Mouse (Mus musculus) Muller cell, postnatal 12 days (primary cell): ENCODE data around the gene Plcg1.

ENCODE experiments used
- DNase-seq: peaks from one replicate; pipeline ENCODE4 v3.0.0-alpha.2; 2015; ENCODE audit errors: inconsistent ontology term

Gene Plcg1

DNA sequence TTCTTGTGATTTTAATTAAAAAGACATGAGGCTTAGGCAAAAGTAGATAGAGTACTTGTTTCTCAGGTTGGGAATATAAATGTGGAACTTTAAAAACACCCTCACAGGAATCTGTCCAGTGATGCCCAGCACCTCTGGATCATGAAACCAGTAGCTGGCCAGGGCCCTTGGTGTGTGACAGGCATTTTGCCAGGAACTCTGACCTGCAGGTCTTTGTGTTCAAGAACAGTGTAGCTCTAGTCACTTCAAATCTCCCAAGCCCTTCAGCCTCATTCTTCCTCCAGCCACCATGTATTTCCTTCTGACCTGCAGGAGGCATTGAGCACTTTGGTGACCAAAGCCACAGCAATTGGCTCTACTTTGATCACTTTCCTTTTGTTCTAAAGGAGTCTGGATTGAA, 39.3 kb downstream of the Plcg1 start:
- DNase-seq, result no peak

- DNase-seq, result no peak
These were observed 39.8 kb downstream of the Plcg1 start for GRCm38 (mm10) chr2:160770871-160771270.

- no peak for DNase-seq
These were observed 40.5 kb downstream of the Plcg1 start for GRCm38 (mm10) chr2:160771325-160772276.

DNA sequence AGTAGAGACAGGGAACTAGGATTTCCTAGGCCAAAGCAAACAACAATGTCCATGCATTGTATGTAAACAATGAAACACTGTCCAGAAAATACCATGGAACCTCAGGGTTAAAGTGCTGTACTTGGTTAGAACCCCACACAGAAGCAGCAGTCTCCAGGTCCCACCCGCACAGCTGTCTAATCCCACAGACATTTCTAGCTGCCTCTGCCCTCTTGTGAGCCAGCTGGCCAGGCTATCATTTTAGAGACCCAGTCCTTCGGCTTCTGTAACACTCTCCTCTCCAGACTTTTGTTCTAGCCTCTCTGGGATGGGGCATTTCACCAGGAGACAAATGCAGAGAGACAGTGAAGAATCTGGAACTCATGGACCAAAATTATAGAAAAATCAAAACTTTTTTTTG, 46.9 kb downstream of the Plcg1 start:
- DNase-seq, result no peak

GRCm38 (mm10) chr2:160780154-160780833, 49.2 kb downstream of the Plcg1 start:
- no peak for DNase-seq

- no peak for DNase-seq
These were observed 49.7 kb downstream of the Plcg1 start for GRCm38 (mm10) chr2:160780834-160781219.

GRCm38 (mm10) chr2:160786333-160786732, 55.2 kb downstream of the Plcg1 start:
- no peak for DNase-seq

DNA sequence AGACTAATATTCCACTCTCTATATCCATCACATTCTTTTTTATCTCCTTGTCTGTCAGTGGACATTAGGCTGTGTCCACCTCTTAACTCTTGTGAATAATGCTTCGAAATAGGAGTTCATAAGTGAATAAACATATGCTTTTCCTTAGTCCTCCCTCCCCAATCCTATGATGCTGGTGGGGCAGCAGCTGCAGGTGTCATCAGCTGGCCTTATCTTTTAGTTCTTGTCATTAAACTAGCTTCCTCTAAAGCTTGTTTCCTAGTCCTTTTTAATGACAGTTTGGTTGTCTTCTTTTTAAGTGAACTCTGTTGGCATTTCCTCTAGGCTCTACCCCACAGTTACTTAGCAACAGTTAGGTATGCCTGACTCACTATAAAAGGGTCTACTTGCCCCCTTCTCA, 57.9 kb downstream of the Plcg1 start:
- no peak for DNase-seq

GRCm38 (mm10) chr2:160789741-160790140, 58.6 kb downstream of the Plcg1 start:
- DNase-seq, result no peak

DNA sequence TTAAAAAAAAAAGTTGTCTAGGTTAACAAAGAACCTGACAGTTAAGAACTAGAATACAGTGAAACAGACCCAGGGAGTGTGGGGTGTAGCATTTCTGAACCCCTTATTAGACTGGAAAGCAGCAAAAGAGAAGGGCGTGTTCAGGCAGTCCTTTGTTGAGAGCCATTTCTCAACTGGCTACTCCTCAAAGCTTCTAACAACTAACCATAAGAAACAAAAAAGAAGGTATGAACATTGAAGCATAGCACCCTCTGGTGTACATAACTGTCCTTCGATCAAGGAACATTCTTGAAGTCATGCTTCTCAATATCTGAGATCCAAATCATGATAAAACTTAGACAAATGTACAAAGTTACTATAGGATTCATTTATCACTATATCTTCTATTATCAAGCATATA, 62.0 kb downstream of the Plcg1 start:
- DNase-seq, result no peak

DNA sequence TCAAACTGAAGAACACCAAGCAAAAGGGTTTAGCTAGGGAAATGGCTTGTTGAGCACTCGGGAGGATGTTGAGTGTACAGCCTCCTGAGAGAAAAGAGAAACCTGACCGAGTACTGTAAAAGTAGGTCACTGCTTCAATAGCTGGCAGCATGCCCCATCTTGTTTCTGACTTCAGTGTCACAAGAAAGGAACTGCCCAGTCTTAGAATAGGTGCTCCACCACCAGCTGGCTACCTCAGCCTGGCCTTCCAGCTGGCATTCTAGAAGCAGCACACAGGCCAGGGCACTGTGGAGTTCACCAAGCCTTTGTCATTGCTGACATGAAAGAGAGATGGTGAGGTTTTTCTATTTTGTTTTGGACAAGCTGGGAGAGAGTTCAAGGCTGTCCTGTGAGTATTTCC, 65.9 kb downstream of the Plcg1 start:
- DNase-seq, result peak; percentile 51

GRCm38 (mm10) chr2:160798206-160798605, 67.1 kb downstream of the Plcg1 start:
- DNase-seq, result no peak

- no peak for DNase-seq
These were observed 69.9 kb downstream of the Plcg1 start for GRCm38 (mm10) chr2:160800967-160801366.

GRCm38 (mm10) chr2:160802326-160802725, 71.2 kb downstream of the Plcg1 start:
- no peak for DNase-seq

- DNase-seq, result no peak
These were observed 73.9 kb downstream of the Plcg1 start for GRCm38 (mm10) chr2:160804794-160805527.

DNA sequence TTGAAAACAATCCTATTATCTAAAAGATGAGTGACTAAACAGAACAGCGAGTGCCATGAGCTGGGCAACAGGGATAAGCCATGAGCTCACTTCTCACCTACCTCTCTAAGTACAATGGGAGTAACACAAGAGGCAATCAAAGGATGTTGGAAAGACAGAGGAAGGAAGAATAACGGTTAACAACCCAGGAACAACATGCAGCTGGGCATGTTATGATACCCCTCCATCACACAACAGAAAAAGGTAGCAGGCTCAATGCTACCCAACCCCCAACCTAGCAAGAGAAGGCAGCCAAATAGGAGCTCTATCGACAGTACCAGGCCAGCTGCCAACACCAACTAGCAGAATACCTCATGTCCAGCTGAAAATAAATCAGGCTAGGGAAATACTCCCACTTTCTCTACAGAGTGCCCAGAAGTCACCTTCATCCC, 75.0 kb downstream of the Plcg1 start:
- no peak for DNase-seq

GRCm38 (mm10) chr2:160810376-160810775, 79.3 kb downstream of the Plcg1 start:
- DNase-seq, result no peak

DNA sequence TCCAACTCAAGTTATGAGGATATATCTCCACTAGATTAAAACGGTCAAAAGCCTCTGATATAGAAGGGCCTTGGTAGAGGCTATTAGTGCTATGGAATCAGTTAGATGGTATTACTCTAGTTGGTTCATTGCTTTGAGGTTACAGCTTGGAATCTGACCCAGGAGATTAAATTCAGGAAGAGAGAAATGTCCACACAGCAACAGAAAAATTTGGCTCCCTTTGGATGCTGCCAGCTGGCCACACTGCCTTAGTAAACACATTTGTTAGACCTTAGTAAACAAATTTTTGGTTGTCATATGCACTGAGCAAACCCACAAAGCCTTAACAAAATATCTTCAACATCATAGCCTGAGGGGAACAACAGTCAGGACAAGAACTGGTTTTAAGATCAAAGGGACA, 79.7 kb downstream of the Plcg1 start:
- no peak for DNase-seq
